Mouse (Mus musculus) cerebral cortex, adult 2 months (tissue): ENCODE results near the gene Gm813.

ENCODE experiments used
- WGBS: fragments of 180-500 bp; shearing (Covaris S2); methylation state at CpG from one replicate; pipeline ENCODE4 v1.1.7; 2018; 5-methylcytosine and 5-hydroxymethylcytosine counted together

Gm813 gene

GRCm38 (mm10) chr16:58573949-58574722 is 42.6 kb downstream of the Gm813 start:
- 89% methylated on average over 6 of the region's 6 CpGs for WGBS
